Mouse (Mus musculus): ENCODE measurements around the gene Wdr18. TPM values are rescaled to one million over a fixed set of nuclear protein-coding genes. Genes with fewer than 3 reads are reported as not detected.

Wdr18 gene
- polyA plus RNA-seq, 1 experiment from 2014 or later, result 101 TPM

DNA sequence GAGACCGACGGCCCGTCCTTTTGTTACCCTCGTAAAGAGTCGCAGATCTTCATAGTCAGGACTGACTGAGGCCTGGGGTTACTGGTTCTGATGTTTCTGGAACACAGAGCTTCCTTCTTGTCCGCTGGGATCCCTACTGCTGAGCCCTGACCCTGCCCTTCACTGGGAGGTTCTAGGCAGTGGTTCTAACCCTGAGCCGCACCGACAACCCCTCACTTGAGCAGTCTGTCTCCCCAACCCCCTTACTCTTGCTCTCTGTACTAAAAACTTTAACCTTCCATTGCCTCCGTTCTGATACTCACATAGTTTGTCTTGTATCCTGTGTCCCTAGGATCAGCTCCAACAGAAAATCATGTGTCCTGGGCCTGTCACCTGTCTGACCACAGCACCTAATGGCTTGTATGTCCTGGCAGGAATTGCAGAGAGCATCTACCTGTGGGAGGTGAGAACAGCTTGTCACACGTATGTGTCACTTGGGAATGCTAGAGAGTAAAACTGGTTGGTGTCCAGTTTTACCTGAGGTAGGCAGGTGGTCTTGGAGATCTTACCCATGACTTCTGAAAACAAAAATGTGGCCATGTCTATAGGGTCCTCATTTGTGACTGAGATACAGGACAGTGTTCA lies 831 bp downstream of the Wdr18 start:
- Histone ChIP-seq H3K9ac (replicated peaks; ENCODE audit: low read length) (peak overlapping the region; percentile 78), H3K4me1 (ENCODE audit: insufficient read depth, low read length) (peaks cover 20% of the 10 kb centered on the region), H3K4me3 (ENCODE audit: low read length) (peak overlapping the region; percentile 84), H3K4me2 (replicated peaks; ENCODE audit: low read depth, low read length) (peak overlapping the region; percentile 83), H3K27ac (ENCODE audit: low read length) (peak overlapping the region; percentile 41), H3K9me3 (ENCODE audit: low read length) (no peaks in the 10 kb centered on the region), H3K36me3 (ENCODE audit: insufficient read depth, low read length) (peaks cover 33% of the 10 kb centered on the region), H3K27me3 (ENCODE audit: insufficient read depth, low read length) (no peaks in the 10 kb centered on the region)
- 13% methylated on average over 10 of the region's 10 CpGs for WGBS
- no peak for ATAC-seq (ENCODE audit: low FRiP score, low TSS enrichment)

DNA sequence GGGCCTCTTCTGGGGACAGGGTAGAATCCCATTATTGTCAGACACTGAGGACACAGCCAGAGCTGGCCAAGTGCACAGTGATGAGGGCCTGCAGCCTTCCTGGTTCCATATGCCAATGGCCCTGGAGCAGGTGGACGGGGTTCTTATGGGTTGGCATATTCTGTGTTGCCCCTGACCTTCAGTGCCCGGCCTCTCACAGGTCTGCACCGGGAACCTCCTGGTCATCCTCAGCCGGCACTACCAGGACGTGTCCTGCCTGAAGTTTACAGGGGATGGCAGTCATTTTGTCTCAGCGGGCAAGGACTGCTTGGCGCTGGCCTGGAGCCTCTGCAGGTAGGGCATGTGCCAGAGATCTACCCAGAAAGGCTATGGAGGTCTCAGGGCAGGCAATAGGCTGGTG lies 4.8 kb downstream of the Wdr18 start:
- H3K36me3 ChIP-seq (ENCODE audit: insufficient read depth, low read length), result peaks cover 57% of the 10 kb centered on the region
- ATAC-seq (ENCODE audit: low FRiP score, low TSS enrichment), result no peak
- no peaks in the 10 kb centered on the region for H3K27me3 ChIP-seq (ENCODE audit: insufficient read depth, low read length)
- H3K9ac ChIP-seq (replicated peaks; ENCODE audit: low read length), result no peak overlapping the region
- no peak overlapping the region for H3K27ac ChIP-seq (ENCODE audit: low read length)
- H3K4me2 ChIP-seq (replicated peaks; ENCODE audit: low read depth, low read length), result no peak overlapping the region
- 93% methylated on average over 7 of the region's 7 CpGs for WGBS
- H3K9me3 ChIP-seq (ENCODE audit: low read length), result no peaks in the 10 kb centered on the region
- H3K4me3 ChIP-seq (ENCODE audit: low read length), result no peak overlapping the region
- peaks cover 9% of the 10 kb centered on the region for H3K4me1 ChIP-seq (ENCODE audit: insufficient read depth, low read length)

DNA sequence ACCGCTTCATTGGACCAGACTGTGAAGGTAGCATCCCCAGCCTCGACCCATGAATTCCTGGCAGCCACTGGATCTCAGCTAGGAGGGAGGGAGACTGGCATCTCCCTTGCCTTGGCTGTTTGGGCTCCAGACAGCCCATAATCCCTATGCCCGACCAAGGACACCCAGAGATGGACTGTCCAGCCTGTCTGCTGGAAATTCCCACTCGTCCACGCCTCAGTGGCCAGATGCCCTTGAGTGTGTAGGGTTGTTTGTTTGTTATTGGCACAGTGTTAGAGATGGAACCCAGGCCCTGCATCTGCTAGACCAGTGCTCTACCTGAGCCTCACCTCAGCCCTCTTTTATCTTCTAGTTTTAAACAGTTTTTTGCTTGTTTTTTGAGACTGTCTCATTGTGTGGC lies 5.4 kb downstream of the Wdr18 start:
- H3K4me3 ChIP-seq (ENCODE audit: low read length), result no peak overlapping the region
- no peaks in the 10 kb centered on the region for H3K27me3 ChIP-seq (ENCODE audit: insufficient read depth, low read length)
- H3K27ac ChIP-seq (ENCODE audit: low read length), result no peak overlapping the region
- 86% methylated on average over 5 of the region's 5 CpGs for WGBS
- H3K9ac ChIP-seq (replicated peaks; ENCODE audit: low read length), result no peak overlapping the region
- H3K4me2 ChIP-seq (replicated peaks; ENCODE audit: low read depth, low read length), result no peak overlapping the region
- ATAC-seq (ENCODE audit: low FRiP score, low TSS enrichment), result no peak
- peaks cover 9% of the 10 kb centered on the region for H3K4me1 ChIP-seq (ENCODE audit: insufficient read depth, low read length)
- no peaks in the 10 kb centered on the region for H3K9me3 ChIP-seq (ENCODE audit: low read length)
- H3K36me3 ChIP-seq (ENCODE audit: insufficient read depth, low read length), result peaks cover 57% of the 10 kb centered on the region

DNA sequence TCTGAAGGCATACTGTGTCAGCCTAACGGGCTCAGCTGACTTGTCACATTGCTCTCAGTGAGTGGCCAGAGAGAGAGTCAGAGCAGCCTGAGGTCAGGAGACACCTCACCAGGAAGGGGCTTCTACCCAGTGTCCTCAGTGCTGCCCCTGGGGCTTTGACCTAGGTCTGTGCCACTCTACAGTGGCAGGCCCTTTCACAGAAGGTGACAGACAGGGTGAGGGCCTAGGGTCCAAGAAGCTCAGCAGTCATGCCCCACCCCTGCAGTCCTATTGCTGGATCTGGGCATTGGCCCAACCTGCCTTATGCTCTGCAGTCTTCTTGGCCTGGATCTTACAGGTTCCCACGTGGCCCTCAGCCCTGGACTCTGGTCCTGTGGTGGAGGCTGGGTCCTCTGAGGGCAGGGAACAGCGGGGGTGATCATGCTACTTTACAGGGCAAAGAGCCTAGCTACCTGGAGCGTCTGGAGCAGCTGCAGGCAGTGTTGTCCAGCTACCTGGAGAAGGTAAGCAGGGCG lies 7.0 kb downstream of the Wdr18 start:
- Histone ChIP-seq H3K4me2 (replicated peaks; ENCODE audit: low read depth, low read length) (no peak overlapping the region), H3K36me3 (ENCODE audit: insufficient read depth, low read length) (peaks cover 57% of the 10 kb centered on the region), H3K9me3 (ENCODE audit: low read length) (no peaks in the 10 kb centered on the region), H3K4me1 (ENCODE audit: insufficient read depth, low read length) (peaks cover 9% of the 10 kb centered on the region), H3K4me3 (ENCODE audit: low read length) (no peak overlapping the region), H3K27me3 (ENCODE audit: insufficient read depth, low read length) (peaks cover 7% of the 10 kb centered on the region), H3K9ac (replicated peaks; ENCODE audit: low read length) (no peak overlapping the region), H3K27ac (ENCODE audit: low read length) (no peak overlapping the region)
- ATAC-seq (ENCODE audit: low FRiP score, low TSS enrichment), result no peak
- WGBS, result 98% methylated on average over 5 of the region's 5 CpGs

DNA sequence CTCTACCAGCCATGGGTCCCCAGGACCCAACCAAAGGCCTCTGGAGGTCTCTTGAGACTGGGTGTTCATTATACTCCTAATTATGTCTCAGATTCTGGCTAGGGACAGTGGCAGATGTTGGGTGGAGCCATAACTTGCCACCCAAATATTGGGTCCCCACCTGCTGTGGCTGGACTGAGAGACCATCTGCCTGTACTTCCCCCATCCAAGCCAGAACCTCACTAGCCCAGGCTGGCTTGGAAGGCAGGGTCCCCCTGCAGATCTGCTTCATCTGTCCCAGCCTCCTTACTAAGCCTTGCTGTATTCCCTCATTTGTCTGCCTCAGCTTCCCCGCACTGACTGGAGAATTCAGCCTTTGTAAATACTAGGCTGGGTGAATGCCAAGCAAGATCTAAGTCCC lies 8.2 kb downstream of the Wdr18 start:
- peaks cover 49% of the 10 kb centered on the region for H3K36me3 ChIP-seq (ENCODE audit: insufficient read depth, low read length)
- peaks cover 15% of the 10 kb centered on the region for H3K4me1 ChIP-seq (ENCODE audit: insufficient read depth, low read length)
- no peak overlapping the region for H3K4me2 ChIP-seq (replicated peaks; ENCODE audit: low read depth, low read length)
- H3K9ac ChIP-seq (replicated peaks; ENCODE audit: low read length), result no peak overlapping the region
- no peak for ATAC-seq (ENCODE audit: low FRiP score, low TSS enrichment)
- H3K4me3 ChIP-seq (ENCODE audit: low read length), result no peak overlapping the region
- no peaks in the 10 kb centered on the region for H3K9me3 ChIP-seq (ENCODE audit: low read length)
- peaks cover 13% of the 10 kb centered on the region for H3K27me3 ChIP-seq (ENCODE audit: insufficient read depth, low read length)
- 85% methylated on average over 1 of the region's 1 CpGs for WGBS
- no peak overlapping the region for H3K27ac ChIP-seq (ENCODE audit: low read length)

DNA sequence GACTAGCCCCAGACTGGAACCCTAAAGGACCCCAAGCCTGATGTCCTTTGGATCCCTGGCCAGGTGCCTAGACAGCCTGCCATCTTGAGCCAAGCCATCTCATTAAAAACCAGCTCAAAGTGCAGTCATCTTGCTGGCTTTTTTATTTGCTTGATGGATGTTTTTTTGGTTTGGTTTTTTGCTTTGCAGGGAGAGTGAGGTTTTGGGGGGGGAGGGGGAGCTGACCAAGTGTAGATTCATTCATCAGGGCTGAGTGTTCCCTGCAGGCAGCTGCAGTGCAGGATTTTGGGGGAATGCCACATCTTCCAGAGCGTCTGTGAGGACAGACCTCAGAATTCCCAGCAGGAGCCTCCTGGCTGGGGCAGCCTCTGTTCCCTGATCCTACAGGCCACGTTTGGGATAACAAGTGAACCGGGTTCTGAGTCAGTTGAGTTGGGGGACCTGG lies 9.2 kb downstream of the Wdr18 start:
- H3K27me3 ChIP-seq (ENCODE audit: insufficient read depth, low read length), result peaks cover 13% of the 10 kb centered on the region

DNA sequence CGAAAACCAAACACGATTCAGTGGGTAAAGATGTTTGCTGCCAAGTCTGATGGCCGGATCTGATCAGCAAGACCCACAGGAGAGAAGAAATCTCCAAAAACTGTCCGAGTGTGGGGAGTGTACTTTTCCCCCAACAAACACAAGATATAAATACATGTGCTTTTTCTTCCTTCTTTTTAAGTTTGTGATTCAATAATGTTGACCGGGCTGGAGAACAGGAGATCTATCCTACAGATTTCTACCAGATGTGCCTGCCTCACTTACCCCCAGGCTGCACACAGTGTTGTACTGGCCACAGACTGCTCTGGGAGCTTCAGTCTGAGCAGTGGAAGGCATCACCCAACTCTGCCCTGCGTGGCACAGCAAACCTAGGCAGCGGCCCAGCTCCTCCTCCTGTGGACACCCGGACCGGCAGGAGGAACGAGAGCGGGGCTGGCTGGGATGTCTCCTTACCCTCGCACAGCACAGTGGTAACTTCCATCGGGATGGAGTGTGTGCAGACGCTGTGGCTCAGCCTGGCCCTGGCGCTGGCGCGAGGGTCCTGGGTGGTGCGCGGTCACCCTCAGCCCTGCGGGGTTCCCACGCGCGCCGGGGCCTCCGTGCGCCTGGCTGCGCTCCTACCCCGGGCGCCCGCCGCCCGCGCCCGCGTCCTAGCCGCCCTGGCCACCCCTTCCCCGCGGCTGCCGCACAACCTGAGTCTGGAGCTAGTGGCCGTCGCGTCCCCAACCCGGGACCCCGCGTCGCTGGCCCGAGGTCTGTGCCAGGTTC lies 10.6 kb downstream of the Wdr18 start, which contains the start of gene Grin3b:
TSS of gene Grin3b (plus strand) at position 301 of the 768 bp plus-strand sequence.
- H3K9ac ChIP-seq (replicated peaks; ENCODE audit: low read length), result peak within 1 kb of the TSS; percentile 60
- peak; percentile 24 for ATAC-seq (ENCODE audit: low FRiP score, low TSS enrichment)
- 7% methylated on average over 47 of the region's 47 CpGs for WGBS
- H3K4me3 ChIP-seq (ENCODE audit: low read length), result peak within 1 kb of the TSS; percentile 47
- peaks cover 35% of the 10 kb centered on the region for H3K36me3 ChIP-seq (ENCODE audit: insufficient read depth, low read length)
- H3K27ac ChIP-seq (ENCODE audit: low read length), result no peak within 1 kb of the TSS
- H3K4me1 ChIP-seq (ENCODE audit: insufficient read depth, low read length), result peaks cover 15% of the 10 kb centered on the region
- no peaks in the 10 kb centered on the region for H3K9me3 ChIP-seq (ENCODE audit: low read length)
- peaks cover 13% of the 10 kb centered on the region for H3K27me3 ChIP-seq (ENCODE audit: insufficient read depth, low read length)
- peak within 1 kb of the TSS; percentile 86 for H3K4me2 ChIP-seq (replicated peaks; ENCODE audit: low read depth, low read length)

More for the DNA sequence above, 9.2 kb downstream of the Wdr18 start:
- no peaks in the 10 kb centered on the region for H3K9me3 ChIP-seq (ENCODE audit: low read length)
- peaks cover 15% of the 10 kb centered on the region for H3K4me1 ChIP-seq (ENCODE audit: insufficient read depth, low read length)
- no peak overlapping the region for H3K4me2 ChIP-seq (replicated peaks; ENCODE audit: low read depth, low read length)
- WGBS, result 14% methylated on average over 3 of the region's 3 CpGs
- H3K27ac ChIP-seq (ENCODE audit: low read length), result no peak overlapping the region
- H3K36me3 ChIP-seq (ENCODE audit: insufficient read depth, low read length), result peaks cover 40% of the 10 kb centered on the region
- no peak overlapping the region for H3K4me3 ChIP-seq (ENCODE audit: low read length)
- no peak for ATAC-seq (ENCODE audit: low FRiP score, low TSS enrichment)
- H3K9ac ChIP-seq (replicated peaks; ENCODE audit: low read length), result no peak overlapping the region

DNA sequence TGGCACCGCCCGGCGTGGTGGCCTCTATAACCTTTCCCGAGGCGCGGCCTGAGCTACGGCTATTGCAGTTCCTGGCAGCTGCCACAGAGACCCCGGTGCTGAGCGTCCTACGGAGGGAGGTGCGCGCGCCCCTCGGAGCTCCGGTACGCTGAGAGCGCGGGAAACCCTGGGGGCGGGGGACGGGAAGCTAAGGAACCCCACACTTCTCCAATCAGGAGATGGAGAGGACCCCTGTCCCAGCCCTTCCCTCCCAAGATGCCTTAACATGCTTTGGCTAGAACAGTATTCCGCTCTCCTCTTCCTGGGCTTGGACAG lies 11.2 kb downstream of the Wdr18 start:
- WGBS, result 3% methylated on average over 21 of the region's 21 CpGs
- Histone ChIP-seq H3K9me3 (ENCODE audit: low read length) (no peaks in the 10 kb centered on the region), H3K36me3 (ENCODE audit: insufficient read depth, low read length) (peaks cover 35% of the 10 kb centered on the region), H3K27me3 (ENCODE audit: insufficient read depth, low read length) (peaks cover 13% of the 10 kb centered on the region), H3K9ac (replicated peaks; ENCODE audit: low read length) (peak overlapping the region; percentile 60), H3K4me2 (replicated peaks; ENCODE audit: low read depth, low read length) (peak overlapping the region; percentile 86), H3K27ac (ENCODE audit: low read length) (no peak overlapping the region), H3K4me3 (ENCODE audit: low read length) (peak overlapping the region; percentile 47), H3K4me1 (ENCODE audit: insufficient read depth, low read length) (peaks cover 15% of the 10 kb centered on the region)
- peak; percentile 28; the same call in 1 of the 2 replicates for ATAC-seq (ENCODE audit: low FRiP score, low TSS enrichment)

DNA sequence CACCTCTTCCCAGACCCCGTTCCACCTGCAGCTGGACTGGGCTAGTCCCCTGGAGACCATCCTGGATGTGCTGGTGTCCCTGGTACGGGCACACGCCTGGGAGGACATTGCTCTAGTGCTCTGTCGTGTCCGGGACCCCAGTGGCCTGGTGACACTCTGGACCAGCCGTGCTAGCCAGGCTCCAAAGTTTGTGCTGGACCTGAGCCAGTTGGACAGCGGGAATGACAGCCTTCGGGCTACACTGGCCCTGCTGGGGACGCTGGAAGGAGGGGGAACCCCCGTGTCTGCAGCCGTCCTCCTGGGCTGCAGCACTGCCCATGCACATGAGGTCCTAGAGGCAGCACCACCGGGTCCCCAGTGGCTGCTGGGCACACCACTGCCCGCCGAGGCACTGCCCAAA lies 12.9 kb downstream of the Wdr18 start:
- H3K27me3 ChIP-seq (ENCODE audit: insufficient read depth, low read length), result peaks cover 13% of the 10 kb centered on the region
- H3K27ac ChIP-seq (ENCODE audit: low read length), result no peak overlapping the region
- H3K4me2 ChIP-seq (replicated peaks; ENCODE audit: low read depth, low read length), result no peak overlapping the region
- no peak overlapping the region for H3K4me3 ChIP-seq (ENCODE audit: low read length)
- 47% methylated on average over 14 of the region's 14 CpGs for WGBS
- H3K4me1 ChIP-seq (ENCODE audit: insufficient read depth, low read length), result peaks cover 15% of the 10 kb centered on the region
- no peak for ATAC-seq (ENCODE audit: low FRiP score, low TSS enrichment)
- H3K9me3 ChIP-seq (ENCODE audit: low read length), result peaks cover 10% of the 10 kb centered on the region
- peaks cover 35% of the 10 kb centered on the region for H3K36me3 ChIP-seq (ENCODE audit: insufficient read depth, low read length)
- H3K9ac ChIP-seq (replicated peaks; ENCODE audit: low read length), result no peak overlapping the region

DNA sequence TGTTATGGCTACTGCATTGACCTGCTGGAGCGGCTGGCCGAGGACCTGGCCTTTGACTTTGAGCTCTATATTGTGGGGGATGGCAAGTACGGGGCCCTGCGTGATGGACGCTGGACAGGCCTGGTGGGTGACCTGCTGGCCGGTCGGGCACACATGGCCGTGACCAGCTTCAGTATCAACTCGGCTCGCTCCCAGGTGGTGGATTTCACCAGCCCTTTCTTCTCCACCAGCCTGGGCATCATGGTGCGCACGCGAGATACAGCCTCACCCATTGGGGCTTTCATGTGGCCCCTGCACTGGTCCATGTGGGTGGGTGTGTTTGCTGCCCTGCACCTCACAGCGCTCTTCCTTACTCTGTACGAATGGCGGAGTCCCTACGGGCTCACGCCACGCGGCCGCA lies 14.1 kb downstream of the Wdr18 start:
- WGBS, result 88% methylated on average over 21 of the region's 21 CpGs
- H3K4me2 ChIP-seq (replicated peaks; ENCODE audit: low read depth, low read length), result no peak overlapping the region
- H3K4me3 ChIP-seq (ENCODE audit: low read length), result no peak overlapping the region
- peaks cover 44% of the 10 kb centered on the region for H3K36me3 ChIP-seq (ENCODE audit: insufficient read depth, low read length)
- H3K27me3 ChIP-seq (ENCODE audit: insufficient read depth, low read length), result peaks cover 13% of the 10 kb centered on the region
- peaks cover 15% of the 10 kb centered on the region for H3K4me1 ChIP-seq (ENCODE audit: insufficient read depth, low read length)
- H3K9ac ChIP-seq (replicated peaks; ENCODE audit: low read length), result no peak overlapping the region
- ATAC-seq (ENCODE audit: low FRiP score, low TSS enrichment), result no peak
- H3K27ac ChIP-seq (ENCODE audit: low read length), result no peak overlapping the region
- peaks cover 12% of the 10 kb centered on the region for H3K9me3 ChIP-seq (ENCODE audit: low read length)
